Mouse (Mus musculus) embryo, embryonic 11.5 days (tissue): ENCODE measurements around the gene Fpr1.
"Not testable (repeated sequence)": the region's sequence is repeated elsewhere in the genome, so short reads cannot be mapped to it uniquely, and the experiment has no call there.

Experiments
- DNase-seq: peaks from one replicate; pipeline ENCODE4 v3.0.0-alpha.2; 2012; ENCODE audit warnings: low read depth, low spot score

The Fpr1 gene

GRCm38 (mm10) chr17:17849906-17850712 is 33.6 kb downstream of the Fpr1 start:
- DNase-seq = no peak

- DNase-seq = no peak
Measured at GRCm38 (mm10) chr17:17848988-17849387, 34.8 kb downstream of the Fpr1 start.

DNA sequence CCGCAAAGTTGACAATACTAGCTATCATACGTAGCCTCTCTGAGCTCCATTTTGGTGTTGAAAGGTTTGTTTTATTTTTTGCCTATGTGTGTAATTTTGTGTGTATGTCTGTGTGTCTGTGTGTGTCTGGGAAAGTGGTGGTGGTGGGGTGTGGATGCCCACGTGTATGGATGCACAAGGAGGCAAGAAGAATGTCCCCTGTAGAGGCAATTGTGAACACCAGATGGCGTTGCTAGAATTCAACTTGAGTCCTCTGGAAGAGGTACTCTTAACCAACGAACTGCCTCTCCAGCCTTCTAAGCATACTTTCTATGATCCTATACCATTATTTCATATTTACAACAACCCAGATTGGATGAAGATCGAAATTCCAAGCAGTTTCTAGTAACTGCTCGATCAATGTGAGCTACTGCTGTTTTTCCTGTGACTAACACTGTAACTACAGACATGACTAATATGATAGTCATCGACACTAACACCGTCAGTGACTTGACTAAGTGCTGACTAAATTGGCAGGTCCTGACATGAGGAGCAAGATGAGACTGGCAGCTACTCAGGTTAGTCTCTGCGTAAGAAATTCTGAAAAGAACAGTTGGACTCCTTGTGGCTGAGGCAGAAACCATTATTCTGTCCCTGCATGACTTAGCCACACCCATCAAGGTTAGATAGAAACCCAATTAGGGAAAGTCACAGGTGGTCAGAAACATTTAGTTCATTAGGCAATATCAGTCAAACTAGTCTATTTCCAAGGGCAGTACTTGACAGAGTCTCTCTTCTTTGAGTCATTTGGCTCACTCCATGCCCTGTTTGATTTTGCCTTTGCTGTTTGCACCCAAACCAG is 38.3 kb downstream of the Fpr1 start:
- DNase-seq = no peak

- not testable (repeated sequence) for DNase-seq
Measured at GRCm38 (mm10) chr17:17844606-17845005, 39.1 kb downstream of the Fpr1 start.

DNA sequence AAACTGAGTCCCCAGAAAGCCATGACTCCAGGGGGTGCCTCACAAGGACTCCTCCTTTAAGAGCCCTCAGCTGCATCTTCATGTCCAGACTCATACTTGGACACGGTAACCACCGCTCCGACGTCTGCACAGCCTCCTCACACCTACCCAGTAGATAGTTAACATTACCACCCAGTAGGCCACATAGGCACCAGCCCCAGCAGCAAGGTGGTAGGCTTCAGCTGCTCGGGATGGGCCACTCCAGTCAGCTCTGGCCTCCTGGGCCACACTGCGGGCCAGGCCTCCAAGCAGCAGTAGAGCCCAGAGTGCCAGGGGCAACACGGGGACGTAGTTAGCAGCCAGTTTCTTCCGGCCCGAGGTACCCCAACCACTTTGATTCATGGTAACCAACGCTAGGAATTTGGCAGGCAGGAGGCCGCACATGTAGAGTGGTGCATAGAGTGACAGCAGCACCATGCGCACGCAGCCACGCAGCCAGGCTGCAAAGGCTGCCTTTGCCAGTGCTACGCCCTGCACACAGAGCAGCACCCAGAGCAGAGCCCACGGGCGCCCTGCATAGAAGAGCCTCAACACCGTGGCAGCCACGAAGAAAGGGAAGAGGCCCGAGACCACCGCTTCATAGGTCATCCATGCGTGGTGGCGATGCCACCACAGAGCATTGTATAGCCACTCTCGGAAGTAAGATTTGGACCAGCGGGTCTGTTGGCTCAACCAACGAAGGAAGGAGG is 40.0 kb downstream of the Fpr1 start:
- no peak for DNase-seq

DNA sequence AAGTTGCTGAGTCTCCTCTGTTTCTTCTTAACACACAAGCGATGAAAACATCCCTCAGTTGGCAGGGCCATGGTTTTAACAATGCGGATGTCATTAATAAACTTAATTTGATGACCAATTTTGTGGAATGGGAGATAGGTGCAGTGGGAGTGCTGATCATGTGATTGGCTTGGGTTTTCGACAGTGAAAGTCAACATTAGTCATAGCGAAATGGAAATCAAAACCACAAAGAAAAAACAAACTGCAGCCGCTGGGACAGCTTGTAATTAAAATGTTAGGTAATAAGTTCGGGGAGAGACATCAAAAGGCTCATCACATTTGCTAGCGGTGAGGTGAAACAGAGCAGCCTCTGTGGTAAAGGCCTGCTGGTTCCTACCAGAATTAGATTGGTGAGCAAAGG is 42.9 kb downstream of the Fpr1 start:
- no peak for DNase-seq

- no peak for DNase-seq
Measured at GRCm38 (mm10) chr17:17839276-17839675, 44.5 kb downstream of the Fpr1 start.

- peak; percentile 84 for DNase-seq
Measured at GRCm38 (mm10) chr17:17837919-17838701, 45.6 kb downstream of the Fpr1 start.

DNA sequence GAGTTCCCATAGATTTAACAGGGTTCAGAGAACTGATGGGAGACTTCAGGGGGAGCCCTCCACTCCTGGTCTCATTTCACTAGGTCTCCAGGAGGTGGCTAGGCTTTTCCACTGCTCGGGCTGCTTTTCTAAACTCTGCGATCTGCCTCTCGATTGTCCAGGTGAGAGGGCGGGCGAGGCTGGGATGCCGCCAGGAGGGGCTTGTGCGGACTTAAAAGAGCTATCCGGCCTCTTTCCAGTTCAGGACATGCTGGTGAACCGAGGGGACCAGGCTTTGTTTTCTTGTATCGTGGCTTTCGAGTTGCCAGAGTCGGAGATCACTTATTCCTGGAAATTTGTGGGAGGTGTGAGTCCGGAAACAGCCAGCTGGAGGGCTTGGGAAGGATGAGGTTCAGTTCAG is 46.3 kb downstream of the Fpr1 start:
- no peak for DNase-seq

DNA sequence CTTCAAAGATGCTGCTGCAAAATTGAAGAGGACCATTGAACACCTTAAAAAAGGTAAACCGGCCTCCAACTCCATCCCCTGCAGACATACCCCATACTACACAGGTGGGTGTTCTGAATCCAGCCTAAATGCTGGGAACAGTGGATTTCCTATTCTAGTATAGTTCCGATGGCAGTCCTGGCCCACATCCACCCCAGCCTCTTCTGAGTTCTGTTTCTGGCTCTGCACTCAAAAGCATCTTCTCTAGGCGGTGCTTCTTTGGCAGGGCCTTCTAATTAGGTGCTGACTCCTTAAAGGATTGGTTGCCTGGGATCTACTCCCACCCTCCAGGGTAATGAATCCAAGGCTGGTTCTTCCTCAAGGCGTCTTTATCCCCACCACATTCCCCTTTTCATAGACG is 47.6 kb downstream of the Fpr1 start:
- no peak for DNase-seq

DNA sequence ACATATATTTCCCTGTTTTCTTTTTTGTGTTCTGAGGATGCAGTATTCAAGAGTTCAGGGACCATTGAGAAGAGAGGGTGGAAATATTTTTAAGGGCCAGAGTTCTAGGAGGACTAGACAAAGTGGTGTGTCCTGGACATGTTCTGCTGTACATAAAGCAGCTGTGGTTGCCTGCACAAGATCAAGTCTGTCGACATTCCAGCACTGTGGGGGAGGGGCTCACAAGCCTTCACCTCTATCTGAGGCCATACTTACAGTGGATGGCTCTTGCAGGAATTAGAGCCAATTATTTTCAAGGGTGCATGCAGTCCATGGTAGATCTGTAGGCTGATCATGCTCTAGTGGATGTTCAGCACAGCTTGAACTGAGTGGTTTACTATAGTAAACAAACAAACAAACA is 48.8 kb downstream of the Fpr1 start:
- no peak for DNase-seq

DNA sequence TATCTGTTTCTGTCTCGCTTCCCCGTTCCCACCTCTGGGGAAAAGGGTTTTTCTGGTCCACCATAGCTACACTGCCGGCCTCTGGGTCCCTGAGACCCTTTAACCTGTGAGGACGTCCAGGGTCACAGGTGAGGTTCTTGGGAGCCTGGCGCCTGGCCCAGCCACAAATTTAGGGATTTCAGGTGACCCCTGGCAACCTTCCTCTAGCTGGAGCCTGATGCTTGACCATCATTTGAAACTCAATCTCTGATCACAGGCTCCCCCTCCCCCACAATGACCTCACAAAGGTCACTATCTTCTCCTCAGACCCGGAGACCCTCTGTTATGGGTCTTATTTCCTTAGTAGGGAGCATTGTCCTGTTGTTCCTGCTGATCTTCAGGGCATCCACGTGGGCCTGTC is 53.0 kb downstream of the Fpr1 start:
- no peak for DNase-seq

DNA sequence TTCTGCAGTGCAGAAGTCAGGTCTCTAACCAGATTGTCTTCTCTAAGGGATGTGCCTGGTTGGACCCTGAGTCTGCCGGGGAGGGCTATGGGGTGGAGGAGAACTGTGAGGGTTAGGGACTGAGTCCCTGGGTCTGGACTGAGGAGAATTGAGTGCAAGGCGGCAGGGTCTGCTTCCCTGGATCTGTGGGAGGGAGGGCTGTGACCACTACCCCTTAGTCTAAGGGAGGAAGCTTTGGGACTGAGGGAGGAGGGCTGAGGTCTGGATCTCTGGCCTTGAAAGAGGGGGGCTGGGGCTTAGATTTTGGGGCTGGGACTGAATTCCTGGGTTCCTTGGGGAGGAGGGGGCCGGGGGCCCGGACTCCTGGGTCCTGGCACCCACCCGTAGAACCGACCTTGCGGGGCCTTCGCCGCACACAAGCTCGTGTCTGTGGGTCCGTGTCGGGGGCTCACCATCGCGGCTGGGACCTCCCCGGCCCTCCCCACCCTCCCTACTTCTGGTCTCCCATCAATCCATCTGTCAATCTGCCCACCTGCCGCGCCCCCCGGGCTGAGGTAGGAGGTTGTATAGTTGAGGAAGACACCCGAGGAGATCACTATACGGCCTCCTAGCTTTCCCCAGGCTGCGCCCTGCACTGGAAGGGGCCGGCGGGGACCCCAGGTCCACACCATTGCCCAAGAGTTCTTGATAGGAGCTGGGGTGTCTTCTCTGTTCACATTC is 53.8 kb downstream of the Fpr1 start:
- no peak for DNase-seq

DNA sequence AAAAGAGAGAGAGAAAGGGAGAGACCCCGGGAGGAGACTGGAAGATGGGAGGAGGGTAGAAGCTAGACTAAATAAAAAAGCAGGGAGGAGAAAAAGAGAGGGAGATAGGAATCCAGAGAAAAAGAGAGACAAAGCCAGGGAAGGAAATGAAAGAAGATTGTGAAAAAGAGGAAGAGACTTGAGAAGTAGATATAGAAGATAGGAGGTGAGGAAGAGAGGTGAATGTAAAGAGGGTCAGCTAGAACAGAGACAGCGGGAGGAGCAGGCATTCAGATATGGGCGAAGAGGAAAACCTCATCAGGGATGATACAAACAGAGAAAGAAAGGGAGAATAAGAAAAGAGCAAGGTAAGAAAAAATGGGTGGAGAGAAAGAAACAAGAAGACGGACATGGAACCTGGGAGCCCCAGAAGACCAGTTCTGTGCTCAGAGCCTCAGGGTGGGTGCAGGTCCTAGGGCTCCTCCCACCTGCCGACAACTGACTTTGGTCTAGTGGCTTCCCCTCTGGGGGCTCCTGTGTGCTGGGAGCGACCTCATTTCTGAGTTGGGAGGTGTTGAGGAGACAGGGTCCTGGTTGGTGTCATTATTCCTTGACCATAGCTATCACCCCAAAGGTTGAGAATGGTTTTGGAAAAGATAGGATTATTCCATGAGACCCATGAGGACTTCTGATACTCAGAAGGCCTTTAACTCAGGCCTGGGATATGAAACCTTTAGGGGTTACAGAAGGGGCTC is 54.5 kb downstream of the Fpr1 start:
- DNase-seq = no peak

- peak; percentile 80 for DNase-seq
Measured at GRCm38 (mm10) chr17:17828191-17828981, 55.4 kb downstream of the Fpr1 start.

DNA sequence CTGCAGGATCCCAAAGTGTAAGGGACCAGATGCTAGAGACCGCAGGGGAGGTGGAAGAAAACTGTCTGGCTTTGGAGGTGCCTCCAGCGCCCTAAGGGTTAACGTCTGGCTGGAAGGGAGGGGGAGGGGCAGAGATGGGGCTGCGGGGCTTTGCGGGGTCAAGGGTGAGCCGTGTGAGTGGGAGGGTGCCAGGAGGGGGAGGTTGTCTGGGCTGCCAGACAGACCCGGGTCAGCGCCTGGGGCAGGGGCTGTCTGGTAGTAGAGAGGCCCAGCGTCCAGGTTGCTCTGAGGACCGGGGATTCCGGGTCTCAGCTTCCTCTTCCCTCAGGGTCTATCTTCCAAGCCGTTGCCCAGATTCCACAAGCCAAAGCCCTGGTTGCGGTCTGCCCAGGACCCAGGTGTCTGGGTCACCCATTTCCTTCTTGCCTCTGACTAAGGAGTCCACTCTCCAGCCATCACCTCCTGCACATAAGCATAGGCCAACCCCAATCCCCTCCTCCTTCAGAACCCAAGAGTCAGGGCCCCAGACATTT is 56.0 kb downstream of the Fpr1 start:
- DNase-seq = peak; percentile 77

- peak; percentile 89 for DNase-seq
Measured at GRCm38 (mm10) chr17:17826751-17827657, 56.7 kb downstream of the Fpr1 start, which contains the start of gene Spaca6. Spaca6 (plus strand) TSS chr17:17827158.
